Mouse (Mus musculus) embryonic facial prominence, embryonic 14.5 days (tissue): ENCODE measurements around the gene Rest. TPM values are rescaled to one million over a fixed set of nuclear protein-coding genes. Genes with fewer than 3 reads are reported as not detected.

Experiments
- ATAC-seq: fragments of 200-750 bp; cut with Nextera tagmentation; 2 replicates; pipeline ENCODE4 v1.8.0; 2017; ENCODE audit warnings: low read depth, moderate number of reproducible peaks, moderate TSS enrichment
- DNase-seq: peaks from one replicate; pipeline ENCODE4 v3.0.0-alpha.2; 2015; ENCODE audit warnings: low spot score
- H3K27ac ChIP-seq: fragments of 300-500 bp; sonication (generic); replicated peaks from 2 replicates; pipeline ENCODE4 v1.5.1; 2014; ENCODE audit warnings: low read depth, mild to moderate bottlenecking, low read length, moderate library complexity
- H3K27me3 ChIP-seq: fragments of 300-500 bp; sonication (generic); replicated peaks from 2 replicates; pipeline ENCODE4 v1.6.1; 2014; ENCODE audit warnings: low read length; ENCODE audit not compliant: control insufficient read depth, insufficient read depth
- H3K36me3 ChIP-seq: fragments of 300-500 bp; sonication (generic); 2 replicates; pipeline ENCODE4 v1.6.1; 2014; ENCODE audit warnings: low read length, mixed read lengths; ENCODE audit not compliant: control insufficient read depth, insufficient read depth
- H3K4me1 ChIP-seq: fragments of 300-500 bp; sonication (generic); 2 replicates; pipeline ENCODE4 v1.6.1; 2014; ENCODE audit warnings: antibody characterized with exemption, low read length; ENCODE audit not compliant: control insufficient read depth, insufficient read depth
- H3K4me2 ChIP-seq: fragments of 300-500 bp; sonication (generic); 2 replicates; pipeline ENCODE4 v1.6.1; 2014; ENCODE audit warnings: low read depth, mild to moderate bottlenecking, low read length, moderate library complexity, mixed read lengths
- H3K4me3 ChIP-seq: fragments of 300-500 bp; sonication (generic); 2 replicates; pipeline ENCODE4 v1.5.1; 2014; ENCODE audit warnings: low read depth, mild to moderate bottlenecking, low read length
- H3K9ac ChIP-seq: fragments of 300-500 bp; sonication (generic); 2 replicates; pipeline ENCODE4 v1.6.1; 2014; ENCODE audit warnings: low read depth, mild to moderate bottlenecking, low read length, moderate library complexity, mixed read lengths
- H3K9me3 ChIP-seq: fragments of 300-500 bp; sonication (generic); 2 replicates; pipeline ENCODE4 v1.6.1; 2016; ENCODE audit warnings: low read length; ENCODE audit not compliant: control insufficient read depth
- WGBS: fragments of 180-500 bp; shearing (Covaris S2); extraction: QIAGEN DNeasy Blood & Tissue Kit; methylation state at CpG from one replicate; pipeline ENCODE4 v1.1.7; 2014; 5-methylcytosine and 5-hydroxymethylcytosine counted together
- polyA plus RNA-seq: library from polyadenylated mRNA; unstranded; fragments of >200 nt; fragmentation: Nextera tagmentation; extraction: Ambion mirVana; gene quantifications from 2 replicates; pipeline ENCODE4 v1.2.1, GENCODE M21; 2014

Gene Rest
- polyA plus RNA-seq, 1 experiment from 2014 or later: 35.8 TPM

- H3K4me3 ChIP-seq: peak overlapping the region; percentile 86
- H3K4me2 ChIP-seq: peak overlapping the region; percentile 99
- H3K27ac ChIP-seq: no peak overlapping the region
- ATAC-seq (no peak), DNase-seq (no peak)
- H3K9me3 ChIP-seq: no peaks in the 10 kb centered on the region
- peak overlapping the region; percentile 89 for H3K9ac ChIP-seq
- H3K36me3 ChIP-seq: peaks cover 38% of the 10 kb centered on the region
- 72% methylated on average over 5 of the region's 5 CpGs for WGBS
- no peaks in the 10 kb centered on the region for H3K27me3 ChIP-seq
- peaks cover 18% of the 10 kb centered on the region for H3K4me1 ChIP-seq
Measured at GRCm38 (mm10) chr5:77307821-77308553, 42.7 kb downstream of the Rest start.

GRCm38 (mm10) chr5:77309051-77309906 is 44.0 kb downstream of the Rest start:
- DNase-seq: peak; percentile 7
- H3K4me3 ChIP-seq: peak overlapping the region; percentile 86
- H3K9me3 ChIP-seq: no peaks in the 10 kb centered on the region
- H3K4me1 ChIP-seq: peaks cover 18% of the 10 kb centered on the region
- under 1% methylated on average over 61 of the region's 76 CpGs for WGBS
- peak overlapping the region; percentile 99 for H3K4me2 ChIP-seq
- H3K27me3 ChIP-seq: no peaks in the 10 kb centered on the region
- peaks cover 38% of the 10 kb centered on the region for H3K36me3 ChIP-seq
- ATAC-seq: peak; percentile 28
- H3K27ac ChIP-seq: peak overlapping the region; percentile 88; the same call in 1 of the 2 replicates
- peak overlapping the region; percentile 89 for H3K9ac ChIP-seq

- H3K36me3 ChIP-seq: peaks cover 38% of the 10 kb centered on the region
- H3K4me3 ChIP-seq: peak within 1 kb of the TSS; percentile 86
- DNase-seq (peak; percentile 99), ATAC-seq (peak; percentile 97)
- under 1% methylated on average over 69 of the region's 85 CpGs for WGBS
- H3K4me1 ChIP-seq: peaks cover 18% of the 10 kb centered on the region
- H3K4me2 ChIP-seq: peak within 1 kb of the TSS; percentile 99
- H3K27me3 ChIP-seq: no peaks in the 10 kb centered on the region
- H3K9ac ChIP-seq: peak within 1 kb of the TSS; percentile 89
- H3K9me3 ChIP-seq: no peaks in the 10 kb centered on the region
- H3K27ac ChIP-seq: peak within 1 kb of the TSS; percentile 88
Measured at GRCm38 (mm10) chr5:77309924-77310772, 44.9 kb downstream of the Rest start, which contains the start of the genes Noa1 and Polr2b. Gene Noa1 (minus strand): TSS chr5:77310084. Gene Polr2b (plus strand): TSS chr5:77310147.

- no peak for DNase-seq
- Histone ChIP-seq H3K4me2 (no peak overlapping the region), H3K27ac (no peak overlapping the region), H3K36me3 (peaks cover 54% of the 10 kb centered on the region), H3K4me1 (peaks cover 8% of the 10 kb centered on the region; the same call in 1 of the 2 replicates), H3K27me3 (no peaks in the 10 kb centered on the region), H3K9me3 (no peaks in the 10 kb centered on the region), H3K4me3 (no peak overlapping the region), H3K9ac (no peak overlapping the region)
- no peak for ATAC-seq
- WGBS: 93% methylated on average over 4 of the region's 4 CpGs
Measured at GRCm38 (mm10) chr5:77314206-77314605, 48.9 kb downstream of the Rest start.

- H3K36me3 ChIP-seq: peaks cover 60% of the 10 kb centered on the region
- peaks cover 8% of the 10 kb centered on the region; the same call in 1 of the 2 replicates for H3K4me1 ChIP-seq
Measured at GRCm38 (mm10) chr5:77314986-77315385, 49.7 kb downstream of the Rest start.

GRCm38 (mm10) chr5:77324936-77325335 is 59.6 kb downstream of the Rest start:
- ATAC-seq: no peak
- no peaks in the 10 kb centered on the region for H3K27me3 ChIP-seq
- H3K4me2 ChIP-seq: no peak overlapping the region
- peaks cover 96% of the 10 kb centered on the region for H3K36me3 ChIP-seq
- DNase-seq: no peak
- no peak overlapping the region for H3K4me3 ChIP-seq
- no peaks in the 10 kb centered on the region for H3K4me1 ChIP-seq
- H3K9ac ChIP-seq: no peak overlapping the region
- H3K27ac ChIP-seq: no peak overlapping the region
- no peaks in the 10 kb centered on the region for H3K9me3 ChIP-seq
- 77% methylated on average over 1 of the region's 1 CpGs for WGBS

More at GRCm38 (mm10) chr5:77314986-77315385, 49.7 kb downstream of the Rest start:
- ATAC-seq: no peak
- Histone ChIP-seq H3K27me3 (no peaks in the 10 kb centered on the region), H3K9me3 (no peaks in the 10 kb centered on the region), H3K27ac (no peak overlapping the region), H3K4me3 (no peak overlapping the region), H3K9ac (no peak overlapping the region), H3K4me2 (no peak overlapping the region)
- 90% methylated on average over 6 of the region's 6 CpGs for WGBS
- no peak for DNase-seq

GRCm38 (mm10) chr5:77330154-77330553 is 64.9 kb downstream of the Rest start:
- H3K9me3 ChIP-seq: no peaks in the 10 kb centered on the region
- no peak overlapping the region for H3K9ac ChIP-seq
- peaks cover 87% of the 10 kb centered on the region for H3K36me3 ChIP-seq
- 73% methylated on average over 5 of the region's 5 CpGs for WGBS
- no peak overlapping the region for H3K4me3 ChIP-seq
- no peak overlapping the region for H3K27ac ChIP-seq
- no peak for ATAC-seq
- no peaks in the 10 kb centered on the region for H3K27me3 ChIP-seq
- DNase-seq: no peak
- no peak overlapping the region for H3K4me2 ChIP-seq
- no peaks in the 10 kb centered on the region for H3K4me1 ChIP-seq
